In the genomic region with DNA sequence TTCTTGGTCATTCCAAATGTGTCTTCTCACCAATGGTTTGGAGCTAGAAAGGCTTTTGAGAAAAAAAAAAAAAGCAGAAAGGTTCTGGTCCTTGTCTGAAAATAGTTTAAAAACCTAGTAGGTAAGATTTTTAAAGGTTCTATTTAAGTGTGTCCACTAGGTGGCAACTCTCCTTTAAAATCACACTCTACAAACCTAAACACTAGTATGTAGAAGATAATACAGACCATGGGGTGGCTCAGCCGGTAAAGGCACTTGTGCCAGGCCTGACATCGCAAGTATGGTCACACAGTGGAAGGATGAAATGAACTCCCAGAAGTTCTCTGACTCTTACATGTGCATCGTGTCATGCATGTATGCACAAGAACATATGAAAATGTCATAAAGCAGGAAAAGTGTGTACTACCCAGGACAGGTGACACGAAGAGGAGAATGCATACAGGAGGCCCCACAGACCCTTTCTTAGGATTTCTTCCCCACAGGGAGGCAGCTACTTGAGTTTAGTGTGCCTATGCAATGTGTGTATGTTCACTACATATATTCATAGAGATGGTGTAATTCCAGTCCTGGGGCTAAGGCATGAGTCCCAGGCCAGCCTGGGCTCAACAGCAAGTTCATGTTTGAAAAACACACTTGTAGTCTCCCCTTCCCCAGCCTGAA, we compare ENCODE assay signal across 9 mouse cellular contexts. TPM values are rescaled to one million over a fixed set of nuclear protein-coding genes. Genes with fewer than 3 reads are reported as not detected.
A peak's percentile ranks its signal among the peaks of the same experiment; 100 is the strongest.
DNase-seq lines count a peak whose midpoint lies in the region; TF ChIP-seq lines count a peak whose summit lies in the region.
"Had no signal": no experiment of that assay in that cellular context is flagged by ENCODE, and none has a peak within 500 bp of the region (broad histone marks: within the 10 kb centered on the region; RNA-seq: fewer than 3 reads in every experiment).

No protein-coding gene starts in this region.

- peaks cover 11% of the 10 kb centered on the region for H3K4me1 ChIP-seq in ES-Bruce4 (ENCODE audit: control insufficient read depth, insufficient read depth, low read length)
- H3K4me1 ChIP-seq in hindbrain, embryonic 10.5 days (replicated peaks) = no peaks in the 10 kb centered on the region

- no peak overlapping the region for H3K4me3 ChIP-seq in ES-Bruce4 (ENCODE audit: low read depth, low read length)
- H3K4me3 ChIP-seq in hindbrain, embryonic 10.5 days = no peak overlapping the region

- peak; percentile 0 for TF ChIP-seq CTCF in ES-Bruce4 (IDR thresholded peaks at IDR 0.05; ENCODE audit: low read depth, low read length)
- TF ChIP-seq CTCF in brain, embryonic 14.5 days (IDR thresholded peaks at IDR 0.05; ENCODE audit: borderline replicate concordance, extremely low read depth, insufficient read depth, insufficient read length) = no peak

- H3K27me3 ChIP-seq in ES-Bruce4 (ENCODE audit: control insufficient read depth, insufficient read depth, low read length, poor library complexity, severe bottlenecking) = no peaks in the 10 kb centered on the region
- H3K27me3 ChIP-seq in hindbrain, embryonic 10.5 days (ENCODE audit: insufficient read depth, poor library complexity, severe bottlenecking) = no peaks in the 10 kb centered on the region

- no peak for TF ChIP-seq EP300 in ES-Bruce4 (IDR thresholded peaks at IDR 0.05; ENCODE audit: insufficient read depth, low read depth, low read length)

- H3K9me3 ChIP-seq in ES-Bruce4 (replicated peaks; ENCODE audit: control insufficient read depth, insufficient read depth, low read length, poor library complexity, severe bottlenecking) = peaks cover 15% of the 10 kb centered on the region
- H3K9me3 ChIP-seq in hindbrain, embryonic 10.5 days = no peaks in the 10 kb centered on the region

- H3K27ac ChIP-seq in ES-Bruce4 (ENCODE audit: insufficient read depth, low read length) = peak overlapping the region; percentile 100
- H3K27ac ChIP-seq in hindbrain, embryonic 10.5 days = no peak overlapping the region

- intact Hi-C loops in left cerebral cortex, postnatal 4 days (cut with DNase I) = loop anchor here (5.0 kb wide), 1 partner anchor 194 kb away; no protein-coding TSS in a partner anchor
- intact Hi-C loops in gastrocnemius, postnatal 14 days (cut with DNase I; ENCODE audit: low total_unique reads) = loop anchor here (10.0 kb wide), 1 partner anchor 111 kb away; no protein-coding TSS in a partner anchor

- WGBS in hindbrain, embryonic 10.5 days = 21% methylated on average over 4 of the region's 4 CpGs

- peaks cover 5% of the 10 kb centered on the region; the same call in 1 of the 2 replicates for H3K36me3 ChIP-seq in ES-Bruce4 (ENCODE audit: control insufficient read depth, insufficient read depth, low read length, poor library complexity, severe bottlenecking)
- peaks cover 29% of the 10 kb centered on the region for H3K36me3 ChIP-seq in hindbrain, embryonic 10.5 days

- TF ChIP-seq POLR2A in ES-Bruce4 (IDR thresholded peaks at IDR 0.05; ENCODE audit: insufficient read depth, low read length) = no peak
- no peak for TF ChIP-seq POLR2A in brain, embryonic 14.5 days (IDR thresholded peaks at IDR 0.05; ENCODE audit: borderline replicate concordance, extremely low read depth, insufficient read depth, insufficient read length, poor library complexity, severe bottlenecking)

- 0 out of 2 replicates have a peak overlapping the region, but pooled peaks have one; percentile 55 for H3K9ac ChIP-seq in ES-Bruce4 (ENCODE audit: low read depth, poor library complexity, severe bottlenecking)

- DNase-seq in kidney, adult 18-20 months = peak; percentile 21
- no peak for DNase-seq in kidney, adult 11 months
- peak; percentile 65 for DNase-seq in brain, embryonic 14.5 days (ENCODE audit: low read depth)
- peak; percentile 10 for DNase-seq in left cerebral cortex, postnatal 4 days
- DNase-seq in gastrocnemius, postnatal 10 days = no peak
- no peak for DNase-seq in gastrocnemius, postnatal 14 days
- no peak for DNase-seq in hindbrain, embryonic 10.5 days (ENCODE audit: low spot score)

RNA-seq across cellular contexts. Expression of a gene that starts 17.3 kb away (rescaled TPM):
- 3.2 and 4.1 TPM in 2 replicates for polyA plus RNA-seq in ES-Bruce4 (2011; ENCODE audit: insufficient read depth, insufficient read length, low read depth, missing spikeins)
- not detected in 2 replicates for polyA plus RNA-seq in brain, embryonic 14.5 days (2012; rRNA removed)
- total RNA-seq in left cerebral cortex, postnatal 4 days (2021) = not detected
- not detected for total RNA-seq in gastrocnemius, postnatal 10 days (2021)
- not detected for total RNA-seq in gastrocnemius, postnatal 14 days (2021)
- polyA plus RNA-seq in hindbrain, embryonic 10.5 days (2016; fragmentation: Nextera tagmentation; extraction: Ambion mirVana) = not detected in 2 replicates
- total RNA-seq: left cerebral cortex, postnatal 10 days had no signal

RNA-seq across cellular contexts. Expression of a gene that starts 35.8 kb away (rescaled TPM):
- polyA plus RNA-seq in ES-Bruce4 (2011; ENCODE audit: insufficient read depth, insufficient read length, low read depth, missing spikeins) = 55.8 and 60.3 TPM in 2 replicates
- polyA plus RNA-seq in brain, embryonic 14.5 days (2012; rRNA removed) = 15.5 and 19.0 TPM in 2 replicates
- 10 to 100 TPM; 17.1 to 23.4 TPM for total RNA-seq in left cerebral cortex, postnatal 4 days (2021)
- total RNA-seq in gastrocnemius, postnatal 10 days (2021) = 10 to 100 TPM; 51.5 to 55.9 TPM
- 10 to 100 TPM; 31.1 to 40.4 TPM for total RNA-seq in gastrocnemius, postnatal 14 days (2021)
- polyA plus RNA-seq in hindbrain, embryonic 10.5 days (2016; fragmentation: Nextera tagmentation; extraction: Ambion mirVana) = 22.9 and 34.4 TPM in 2 replicates

RNA-seq across cellular contexts. Expression of a gene that starts 40.6 kb away (rescaled TPM):
- 9.7 and 11.5 TPM in 2 replicates for polyA plus RNA-seq in ES-Bruce4 (2011; ENCODE audit: insufficient read depth, insufficient read length, low read depth, missing spikeins)
- 11.3 and 12.7 TPM in 2 replicates for polyA plus RNA-seq in brain, embryonic 14.5 days (2012; rRNA removed)
- 1 to 10 TPM; 6.0 to 6.5 TPM for total RNA-seq in left cerebral cortex, postnatal 4 days (2021)
- 10 to 100 TPM; 17.7 to 18.5 TPM for total RNA-seq in gastrocnemius, postnatal 10 days (2021)
- total RNA-seq in gastrocnemius, postnatal 14 days (2021) = 10 to 100 TPM; 18.5 to 23.0 TPM
- polyA plus RNA-seq in hindbrain, embryonic 10.5 days (2016; fragmentation: Nextera tagmentation; extraction: Ambion mirVana) = 3.8 and 5.5 TPM in 2 replicates

Comparison
In these comparisons a context has a peak if more than half of its experiments do, and no peak if none do; other contexts are left out.
1. DNase-seq: peak in kidney, adult 18-20 months (single experiment), brain, embryonic 14.5 days (single experiment) and left cerebral cortex, postnatal 4 days (single experiment); none in kidney, adult 11 months (single experiment), gastrocnemius, postnatal 10 days (single experiment), gastrocnemius, postnatal 14 days (single experiment) and hindbrain, embryonic 10.5 days (single experiment).